Mouse (Mus musculus) E14TG2a.4 (cell line): ENCODE results near the gene Sh2d7.

Experiments
- H3K27me3 ChIP-seq: 2 replicates; pipeline ENCODE4 v1.6.1; 2014; ENCODE audit warnings: low read length, control low read depth; ENCODE audit not compliant: insufficient read depth
- H3K36me3 ChIP-seq: 2 replicates; pipeline ENCODE4 v1.6.1; 2014; ENCODE audit warnings: low read length, control low read depth; ENCODE audit not compliant: insufficient read depth
- H3K4me1 ChIP-seq: replicated peaks from 2 replicates; pipeline ENCODE4 v1.6.1; 2014; ENCODE audit warnings: low read depth, low read length, control low read depth
- H3K4me3 ChIP-seq: replicated peaks from 2 replicates; pipeline ENCODE4 v1.5.1; 2014; ENCODE audit warnings: mild to moderate bottlenecking, low read length
- H3K9me3 ChIP-seq: 2 replicates; pipeline ENCODE4 v1.6.1; 2014; ENCODE audit warnings: low read length, control low read depth
- CTCF ChIP-seq: conservative IDR thresholded peaks from 2 replicates; pipeline ENCODE4 v1.5.1; 2014; ENCODE audit warnings: low read length
- NANOG ChIP-seq: IDR thresholded peaks from 2 replicates; pipeline ENCODE4 v1.6.1; 2014; ENCODE audit warnings: borderline replicate concordance, low read length, mixed read lengths
- POU5F1 ChIP-seq: IDR thresholded peaks from 2 replicates; pipeline ENCODE4 v1.6.1; 2014; ENCODE audit warnings: low read length, borderline replicate concordance

Gene Sh2d7

DNA sequence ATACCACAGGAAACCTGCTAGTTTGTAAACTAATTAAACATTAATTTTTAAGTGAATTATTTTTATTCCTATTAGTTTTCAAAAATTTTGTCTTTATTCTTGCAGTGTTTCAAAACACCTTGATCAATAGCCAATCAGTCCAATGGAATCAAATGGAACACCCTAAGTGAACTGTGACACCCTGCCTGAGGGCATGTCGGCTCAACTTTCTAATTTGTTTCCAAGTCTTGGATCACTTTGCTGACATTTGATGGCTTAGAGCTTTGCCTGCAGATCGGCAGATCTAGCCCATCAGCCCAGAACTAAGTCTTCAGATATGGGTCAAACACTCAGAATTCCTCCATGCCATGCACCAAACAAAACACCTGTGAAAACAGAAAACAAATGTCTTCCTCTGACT is 22.8 kb upstream of the Sh2d7 start:
- Histone ChIP-seq H3K36me3 (no peaks in the 10 kb centered on the region), H3K4me3 (no peak overlapping the region), H3K4me1 (no peaks in the 10 kb centered on the region), H3K27me3 (no peaks in the 10 kb centered on the region), H3K9me3 (no peaks in the 10 kb centered on the region)
- no peak for TF ChIP-seq CTCF
- TF ChIP-seq POU5F1: no peak
- no peak for TF ChIP-seq NANOG

DNA sequence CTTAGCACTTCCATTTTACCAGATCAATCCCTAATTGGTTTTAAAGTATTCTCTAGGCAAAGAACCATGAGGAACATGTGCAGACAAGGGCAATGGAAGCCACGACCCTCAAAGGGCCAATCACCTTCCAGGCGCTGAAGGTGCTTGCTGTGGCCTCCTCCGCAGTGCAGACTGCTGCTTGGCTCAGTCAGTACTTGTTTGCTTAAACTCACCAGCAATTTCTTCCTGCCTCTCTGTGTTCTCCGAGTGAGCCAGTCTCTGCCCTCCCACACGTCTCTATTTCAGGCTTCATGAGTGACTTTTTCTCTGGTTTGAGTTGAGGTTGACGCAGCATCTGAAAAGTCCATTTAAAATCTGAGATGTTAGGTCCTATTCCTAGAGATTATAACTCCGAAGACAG is 19.9 kb upstream of the Sh2d7 start:
- Histone ChIP-seq H3K27me3 (peaks cover 3% of the 10 kb centered on the region; the same call in 1 of the 2 replicates), H3K4me3 (no peak overlapping the region), H3K4me1 (no peaks in the 10 kb centered on the region), H3K36me3 (no peaks in the 10 kb centered on the region), H3K9me3 (no peaks in the 10 kb centered on the region)
- no peak for TF ChIP-seq CTCF
- TF ChIP-seq POU5F1: no peak
- no peak for TF ChIP-seq NANOG

DNA sequence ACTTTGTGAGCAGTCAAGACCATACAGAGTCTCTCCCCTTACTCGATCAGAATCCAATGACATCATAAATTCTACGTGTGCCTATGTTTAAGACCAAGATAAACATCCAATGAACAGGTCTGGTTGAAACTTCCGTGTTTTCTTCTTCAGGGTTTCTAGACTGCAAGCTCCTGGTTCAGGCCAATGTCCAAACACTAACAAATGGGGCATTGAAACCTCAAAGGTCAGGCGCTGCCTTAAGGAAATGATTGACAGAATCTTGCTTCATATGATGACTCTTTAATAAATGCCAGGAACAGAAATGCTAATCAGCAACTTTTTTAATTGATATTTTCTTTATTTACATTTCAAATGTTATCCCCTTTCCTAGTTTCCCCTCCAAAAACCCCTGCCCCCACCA is 18.5 kb upstream of the Sh2d7 start:
- no peaks in the 10 kb centered on the region for H3K36me3 ChIP-seq
- no peak overlapping the region for H3K4me3 ChIP-seq
- H3K9me3 ChIP-seq: no peaks in the 10 kb centered on the region
- no peaks in the 10 kb centered on the region for H3K4me1 ChIP-seq
- peaks cover 3% of the 10 kb centered on the region; the same call in 1 of the 2 replicates for H3K27me3 ChIP-seq
- TF ChIP-seq NANOG (no peak), POU5F1 (no peak), CTCF (no peak)

- Histone ChIP-seq H3K4me3 (no peak overlapping the region), H3K4me1 (no peaks in the 10 kb centered on the region), H3K9me3 (no peaks in the 10 kb centered on the region), H3K27me3 (peaks cover 3% of the 10 kb centered on the region; the same call in 1 of the 2 replicates), H3K36me3 (no peaks in the 10 kb centered on the region)
- TF ChIP-seq POU5F1 (no peak), CTCF (no peak)
These were observed 11.1 kb upstream of the Sh2d7 start for GRCm38 (mm10) chr9:54527694-54528093.

DNA sequence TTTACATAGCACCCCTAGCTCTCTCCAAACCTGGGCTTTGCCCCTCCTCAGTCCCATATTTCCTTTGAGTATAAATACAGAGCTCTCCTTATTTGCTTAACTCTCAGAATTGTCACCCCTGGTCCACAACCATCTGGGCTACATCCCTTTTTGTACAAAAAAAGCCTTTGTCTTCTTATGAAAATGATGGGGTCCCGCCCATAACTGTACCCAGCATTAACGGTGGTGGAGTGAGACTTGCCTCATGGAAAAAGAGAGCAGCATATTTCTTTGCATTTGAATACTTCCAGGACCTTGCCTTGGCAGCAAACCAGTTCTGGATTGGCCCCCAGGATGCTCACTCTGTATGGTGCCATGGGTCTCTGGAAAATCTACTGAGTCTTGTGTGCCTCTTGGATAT is 8.8 kb upstream of the Sh2d7 start:
- no peaks in the 10 kb centered on the region for H3K36me3 ChIP-seq
- no peaks in the 10 kb centered on the region for H3K9me3 ChIP-seq
- no peak for TF ChIP-seq POU5F1
- TF ChIP-seq CTCF: no peak
- TF ChIP-seq NANOG: no peak
- peaks cover 10% of the 10 kb centered on the region for H3K27me3 ChIP-seq
- H3K4me1 ChIP-seq: no peaks in the 10 kb centered on the region
- no peak overlapping the region for H3K4me3 ChIP-seq

GRCm38 (mm10) chr9:54530836-54531235 is 7.9 kb upstream of the Sh2d7 start:
- H3K9me3 ChIP-seq: no peaks in the 10 kb centered on the region
- peaks cover 18% of the 10 kb centered on the region for H3K27me3 ChIP-seq

GRCm38 (mm10) chr9:54531421-54531820 is 7.4 kb upstream of the Sh2d7 start:
- no peak for TF ChIP-seq POU5F1
- no peak for TF ChIP-seq NANOG
- no peak for TF ChIP-seq CTCF
- Histone ChIP-seq H3K4me1 (no peaks in the 10 kb centered on the region), H3K9me3 (no peaks in the 10 kb centered on the region), H3K27me3 (peaks cover 19% of the 10 kb centered on the region), H3K4me3 (no peak overlapping the region), H3K36me3 (no peaks in the 10 kb centered on the region)

More at GRCm38 (mm10) chr9:54530836-54531235, 7.9 kb upstream of the Sh2d7 start:
- H3K4me3 ChIP-seq: no peak overlapping the region
- H3K4me1 ChIP-seq: no peaks in the 10 kb centered on the region
- H3K36me3 ChIP-seq: no peaks in the 10 kb centered on the region
- no peak for TF ChIP-seq CTCF
- TF ChIP-seq NANOG: no peak
- TF ChIP-seq POU5F1: no peak

DNA sequence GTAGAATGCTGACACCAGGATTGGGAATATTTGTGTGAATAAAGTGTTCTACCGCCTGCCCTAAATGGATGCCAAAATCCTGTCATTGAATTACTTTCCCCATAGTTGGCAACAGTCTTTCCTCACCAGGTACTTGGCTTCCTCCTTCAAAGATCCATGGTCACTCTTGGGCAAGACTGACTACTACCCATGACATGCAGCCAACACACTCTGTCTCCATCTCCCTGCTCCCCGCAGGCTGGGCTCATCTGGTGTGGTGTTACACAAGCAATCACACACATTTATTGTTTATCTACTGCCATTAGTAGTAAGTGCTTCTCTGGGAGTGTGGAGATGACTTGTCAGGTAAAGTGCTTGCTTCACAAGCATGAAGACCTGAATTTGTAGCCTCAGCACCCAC is 5.9 kb upstream of the Sh2d7 start:
- Histone ChIP-seq H3K4me1 (no peaks in the 10 kb centered on the region), H3K4me3 (no peak overlapping the region), H3K36me3 (no peaks in the 10 kb centered on the region), H3K27me3 (peaks cover 19% of the 10 kb centered on the region), H3K9me3 (no peaks in the 10 kb centered on the region)
- TF ChIP-seq POU5F1 (no peak), NANOG (no peak)

DNA sequence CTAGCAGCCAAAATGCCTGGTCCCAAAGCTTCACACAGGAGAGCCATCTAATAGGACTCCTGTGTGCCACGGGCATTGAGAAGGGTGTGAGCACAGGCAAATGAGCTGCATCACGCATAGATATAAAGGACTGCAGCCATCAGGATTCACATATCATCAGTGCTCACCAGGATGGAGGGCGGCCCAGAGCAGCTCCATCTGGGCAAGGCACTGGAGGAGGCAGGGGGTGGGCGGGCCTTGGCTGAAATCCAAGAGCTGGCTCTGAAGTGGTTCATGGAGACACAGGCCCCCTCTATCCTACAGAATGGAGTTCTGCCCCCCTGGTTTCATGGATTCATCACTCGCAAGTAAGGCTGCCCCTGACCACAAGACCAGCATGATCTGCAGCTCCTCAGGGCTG is 4.8 kb upstream of the Sh2d7 start:
- H3K4me3 ChIP-seq: no peak overlapping the region
- H3K27me3 ChIP-seq: peaks cover 19% of the 10 kb centered on the region
- peaks cover 4% of the 10 kb centered on the region; the same call in 1 of the 2 replicates for H3K4me1 ChIP-seq
- no peak for TF ChIP-seq NANOG
- no peak for TF ChIP-seq POU5F1
- TF ChIP-seq CTCF: no peak
- no peaks in the 10 kb centered on the region for H3K36me3 ChIP-seq
- no peaks in the 10 kb centered on the region for H3K9me3 ChIP-seq
